Mouse (Mus musculus) midbrain, embryonic 16.5 days (tissue): ENCODE data around the gene Clec1b. TPM values are rescaled to one million over a fixed set of nuclear protein-coding genes. Genes with fewer than 3 reads are reported as not detected.
A peak's percentile ranks its signal among the peaks of the same experiment; 100 is the strongest.

Experiments
- ATAC-seq: fragments of 200-750 bp; cut with Nextera tagmentation; 2 replicates; pipeline ENCODE4 v1.8.0; 2017; ENCODE audit warnings: moderate TSS enrichment
- H3K27ac ChIP-seq: fragments of 300-500 bp; sonication (generic); 2 replicates; pipeline ENCODE4 v1.5.1; 2014; ENCODE audit warnings: mild to moderate bottlenecking, low read length, mixed read lengths
- H3K27me3 ChIP-seq: fragments of 300-500 bp; sonication (generic); 2 replicates; pipeline ENCODE4 v1.6.1; 2014; ENCODE audit warnings: low read depth, low read length, mixed read lengths; ENCODE audit not compliant: control insufficient read depth, insufficient read depth
- H3K36me3 ChIP-seq: fragments of 300-500 bp; sonication (generic); 2 replicates; pipeline ENCODE4 v1.6.1; 2014; ENCODE audit warnings: mild to moderate bottlenecking, low read length, moderate library complexity, mixed read lengths; ENCODE audit not compliant: control insufficient read depth, insufficient read depth
- H3K4me1 ChIP-seq: fragments of 300-500 bp; sonication (generic); 2 replicates; pipeline ENCODE4 v1.6.1; 2014; ENCODE audit warnings: mild to moderate bottlenecking, low read length, mixed read lengths; ENCODE audit not compliant: control insufficient read depth, insufficient read depth
- H3K4me2 ChIP-seq: fragments of 300-500 bp; sonication (generic); 2 replicates; pipeline ENCODE4 v1.6.1; 2014; ENCODE audit warnings: mild to moderate bottlenecking, low read length, mixed read lengths
- H3K4me3 ChIP-seq: fragments of 300-500 bp; sonication (generic); 2 replicates; pipeline ENCODE4 v1.5.1; 2014; ENCODE audit warnings: low read depth, mild to moderate bottlenecking, low read length, moderate library complexity, mixed read lengths
- H3K9ac ChIP-seq: fragments of 300-500 bp; sonication (generic); 2 replicates; pipeline ENCODE4 v1.6.1; 2014; ENCODE audit warnings: low read depth, low read length, mixed read lengths
- H3K9me3 ChIP-seq: fragments of 300-500 bp; sonication (generic); replicated peaks from 2 replicates; pipeline ENCODE4 v1.6.1; 2014; ENCODE audit warnings: mild to moderate bottlenecking, low read length, mixed read lengths; ENCODE audit not compliant: control insufficient read depth, poor library complexity, severe bottlenecking
- WGBS: fragments of 180-500 bp; shearing (Covaris S2); extraction: QIAGEN DNeasy Blood & Tissue Kit; methylation state at CpG from one replicate; pipeline ENCODE4 v1.1.7; 2014; 5-methylcytosine and 5-hydroxymethylcytosine counted together
- polyA plus RNA-seq: library from polyadenylated mRNA; unstranded; fragments of >200 nt; fragmentation: Nextera tagmentation; extraction: Ambion mirVana; gene quantifications from 2 replicates; pipeline ENCODE4 v1.2.1, GENCODE M21; 2015

The Clec1b gene
- polyA plus RNA-seq, result 0.34 and 0.65 TPM in 2 replicates

GRCm38 (mm10) chr6:129396997-129397396 lies at the start of gene Clec1b:
Gene Clec1b, plus strand, starts transcription at chr6:129397297.
- Histone ChIP-seq H3K4me2 (no peak within 1 kb of the TSS), H3K4me1 (no peaks in the 10 kb centered on the region), H3K27ac (no peak within 1 kb of the TSS), H3K9ac (no peak within 1 kb of the TSS), H3K36me3 (no peaks in the 10 kb centered on the region), H3K9me3 (no peaks in the 10 kb centered on the region), H3K27me3 (no peaks in the 10 kb centered on the region), H3K4me3 (no peak within 1 kb of the TSS)
- WGBS, result 83% methylated on average over 8 of the region's 8 CpGs
- ATAC-seq, result no peak

- Histone ChIP-seq H3K4me2 (no peak overlapping the region), H3K27me3 (no peaks in the 10 kb centered on the region), H3K4me3 (no peak overlapping the region), H3K9me3 (no peaks in the 10 kb centered on the region), H3K9ac (no peak overlapping the region), H3K36me3 (no peaks in the 10 kb centered on the region), H3K27ac (no peak overlapping the region), H3K4me1 (no peaks in the 10 kb centered on the region)
- 57% methylated on average over 4 of the region's 4 CpGs for WGBS
- no peak for ATAC-seq
Measured at GRCm38 (mm10) chr6:129349524-129350352, 47.4 kb upstream of the Clec1b start.

- no peaks in the 10 kb centered on the region for H3K27me3 ChIP-seq
- 88% methylated on average over 3 of the region's 3 CpGs for WGBS
- H3K36me3 ChIP-seq, result no peaks in the 10 kb centered on the region
- no peak overlapping the region for H3K4me3 ChIP-seq
- no peaks in the 10 kb centered on the region for H3K4me1 ChIP-seq
- no peak overlapping the region for H3K4me2 ChIP-seq
- ATAC-seq, result no peak
- H3K27ac ChIP-seq, result no peak overlapping the region
- no peak overlapping the region for H3K9ac ChIP-seq
- H3K9me3 ChIP-seq, result no peaks in the 10 kb centered on the region
Measured at GRCm38 (mm10) chr6:129351091-129351490, 46.0 kb upstream of the Clec1b start.

- 98% methylated on average over 2 of the region's 2 CpGs for WGBS
- no peak overlapping the region for H3K4me2 ChIP-seq
- no peaks in the 10 kb centered on the region for H3K27me3 ChIP-seq
- no peaks in the 10 kb centered on the region for H3K9me3 ChIP-seq
- ATAC-seq, result no peak
- H3K27ac ChIP-seq, result no peak overlapping the region
- H3K9ac ChIP-seq, result no peak overlapping the region
- no peak overlapping the region for H3K4me3 ChIP-seq
- H3K4me1 ChIP-seq, result no peaks in the 10 kb centered on the region
- H3K36me3 ChIP-seq, result no peaks in the 10 kb centered on the region
Measured at GRCm38 (mm10) chr6:129355774-129356173, 41.3 kb upstream of the Clec1b start.

GRCm38 (mm10) chr6:129356430-129356829 lies 40.7 kb upstream of the Clec1b start:
- H3K4me1 ChIP-seq, result no peaks in the 10 kb centered on the region
- no peaks in the 10 kb centered on the region for H3K36me3 ChIP-seq
- H3K9me3 ChIP-seq, result no peaks in the 10 kb centered on the region
- no peak overlapping the region for H3K9ac ChIP-seq
- H3K27ac ChIP-seq, result no peak overlapping the region
- H3K27me3 ChIP-seq, result no peaks in the 10 kb centered on the region
- no peak for ATAC-seq
- H3K4me3 ChIP-seq, result no peak overlapping the region
- H3K4me2 ChIP-seq, result no peak overlapping the region

GRCm38 (mm10) chr6:129359515-129359914 lies 37.6 kb upstream of the Clec1b start:
- no peak overlapping the region for H3K9ac ChIP-seq
- no peaks in the 10 kb centered on the region for H3K36me3 ChIP-seq
- ATAC-seq, result no peak
- H3K4me3 ChIP-seq, result no peak overlapping the region
- H3K27me3 ChIP-seq, result no peaks in the 10 kb centered on the region
- H3K27ac ChIP-seq, result no peak overlapping the region
- 98% methylated on average over 2 of the region's 2 CpGs for WGBS
- no peaks in the 10 kb centered on the region for H3K9me3 ChIP-seq
- H3K4me1 ChIP-seq, result no peaks in the 10 kb centered on the region
- no peak overlapping the region for H3K4me2 ChIP-seq

GRCm38 (mm10) chr6:129363942-129364341 lies 33.2 kb upstream of the Clec1b start:
- Histone ChIP-seq H3K4me2 (no peak overlapping the region), H3K4me3 (no peak overlapping the region), H3K9me3 (no peaks in the 10 kb centered on the region), H3K9ac (no peak overlapping the region), H3K36me3 (no peaks in the 10 kb centered on the region), H3K27ac (no peak overlapping the region), H3K27me3 (no peaks in the 10 kb centered on the region), H3K4me1 (no peaks in the 10 kb centered on the region)
- WGBS, result 33% methylated on average over 1 of the region's 1 CpGs
- ATAC-seq, result no peak

- 14% methylated on average over 6 of the region's 6 CpGs for WGBS
- Histone ChIP-seq H3K9me3 (no peaks in the 10 kb centered on the region), H3K4me1 (no peaks in the 10 kb centered on the region), H3K4me3 (no peak overlapping the region), H3K9ac (0 out of 2 replicates have a peak overlapping the region, but pooled peaks have one; percentile 20), H3K27me3 (no peaks in the 10 kb centered on the region), H3K36me3 (no peaks in the 10 kb centered on the region), H3K27ac (no peak overlapping the region), H3K4me2 (no peak overlapping the region)
- peak; percentile 76 for ATAC-seq
Measured at GRCm38 (mm10) chr6:129365959-129366359, 31.1 kb upstream of the Clec1b start.

GRCm38 (mm10) chr6:129369374-129370132 lies 27.5 kb upstream of the Clec1b start:
- no peak overlapping the region for H3K27ac ChIP-seq
- H3K27me3 ChIP-seq, result no peaks in the 10 kb centered on the region
- H3K4me3 ChIP-seq, result no peak overlapping the region
- no peak overlapping the region for H3K9ac ChIP-seq
- no peaks in the 10 kb centered on the region for H3K9me3 ChIP-seq
- H3K36me3 ChIP-seq, result no peaks in the 10 kb centered on the region
- H3K4me1 ChIP-seq, result no peaks in the 10 kb centered on the region
- 80% methylated on average over 7 of the region's 7 CpGs for WGBS
- no peak for ATAC-seq
- no peak overlapping the region for H3K4me2 ChIP-seq
